Mouse (Mus musculus) MEL (cell line): ENCODE measurements around the gene Arid3b. TPM values are rescaled to one million over a fixed set of nuclear protein-coding genes. Genes with fewer than 3 reads are reported as not detected.

Experiments
- DNase-seq: peaks from one replicate; pipeline ENCODE4 v3.0.0; 2011; ENCODE audit warnings: low read depth, low spot score
- H3K27ac ChIP-seq: 2 replicates; pipeline ENCODE4 v1.5.1; 2012; ENCODE audit warnings: low read depth, mild to moderate bottlenecking, control low read depth, low read length, moderate library complexity; ENCODE audit not compliant: control insufficient read depth
- H3K27me3 ChIP-seq, 2 experiments: fragments of 150-350 bp in 1 of 2; sonication (generic) in 1 of 2; 2 replicates each; pipeline ENCODE4 v1.6.1; 2012; ENCODE audit warnings: low read length in 2 of 2, mild to moderate bottlenecking in 2 of 2, improper control_type of control experiment in 1 of 2, moderate library complexity in 1 of 2; ENCODE audit not compliant: insufficient read depth in 2 of 2, control insufficient read depth in 1 of 2
- H3K36me3 ChIP-seq, 2 experiments: 2 replicates each; pipeline ENCODE4 v1.6.1; 2012 to 2014; ENCODE audit warnings: low read length in 2 of 2, improper control_type of control experiment in 1 of 2, inconsistent platforms in 1 of 2, mild to moderate bottlenecking in 1 of 2; ENCODE audit not compliant: insufficient read depth in 2 of 2, control insufficient read depth in 1 of 2
- H3K4me1 ChIP-seq, 2 experiments: fragments of 150-350 bp in 1 of 2; sonication (generic) in 1 of 2; 2 replicates each; pipeline ENCODE4 v1.6.1; 2012; ENCODE audit warnings: low read length in 2 of 2, improper control_type of control experiment in 1 of 2, mild to moderate bottlenecking in 1 of 2; ENCODE audit not compliant: insufficient read depth in 2 of 2, control insufficient read depth in 1 of 2
- H3K4me3 ChIP-seq, 2 experiments: fragments of 150-350 bp in 1 of 2; sonication (generic) in 1 of 2; 2 replicates each; pipeline ENCODE4 v1.5.1; 2012; ENCODE audit warnings: low read depth in 2 of 2, low read length in 2 of 2, mild to moderate bottlenecking in 2 of 2, moderate library complexity in 2 of 2, control low read depth in 1 of 2, improper control_type of control experiment in 1 of 2; ENCODE audit not compliant: control insufficient read depth in 1 of 2, insufficient read depth in 1 of 2
- H3K79me2 ChIP-seq: 2 replicates; pipeline ENCODE4 v1.6.1; 2012; ENCODE audit warnings: mild to moderate bottlenecking, low read length, moderate library complexity; ENCODE audit not compliant: control insufficient read depth, poor library complexity, insufficient read depth
- H3K9ac ChIP-seq: 2 replicates; pipeline ENCODE4 v1.6.1; 2012; ENCODE audit warnings: low read depth, mild to moderate bottlenecking, control low read depth, low read length, moderate library complexity; ENCODE audit not compliant: control insufficient read depth, poor library complexity, severe bottlenecking
- H3K9me3 ChIP-seq: fragments of 150-350 bp; sonication (generic); replicated peaks from 2 replicates; pipeline ENCODE4 v1.6.1; 2012; ENCODE audit warnings: mild to moderate bottlenecking, low read length, improper control_type of control experiment, moderate library complexity; ENCODE audit not compliant: insufficient read depth
- BHLHE40 ChIP-seq: IDR thresholded peaks from 2 replicates; pipeline ENCODE4 v1.6.1; 2012; ENCODE audit warnings: low read depth, mild to moderate bottlenecking, inconsistent platforms, low read length, improper control_type of control experiment, borderline replicate concordance
- CHD2 ChIP-seq: IDR thresholded peaks from 2 replicates; pipeline ENCODE4 v1.6.1; 2011; ENCODE audit warnings: low read length, improper control_type of control experiment
- E2F4 ChIP-seq: IDR thresholded peaks from 2 replicates; pipeline ENCODE4 v1.6.1; 2011; ENCODE audit warnings: low read depth, low read length, improper control_type of control experiment, borderline replicate concordance
- ELF1 ChIP-seq: IDR thresholded peaks from 2 replicates; pipeline ENCODE4 v1.6.1; 2014; ENCODE audit warnings: low read depth, mild to moderate bottlenecking, inconsistent platforms, low read length, improper control_type of control experiment, moderate library complexity
- GABPA ChIP-seq: IDR thresholded peaks from 2 replicates; pipeline ENCODE4 v1.6.1; 2012; ENCODE audit warnings: low read depth, mild to moderate bottlenecking, inconsistent platforms, low read length, improper control_type of control experiment, moderate library complexity
- GATA1 ChIP-seq: IDR thresholded peaks from 2 replicates; pipeline ENCODE4 v1.6.1; 2011; ENCODE audit warnings: low read depth, low read length, improper control_type of control experiment
- HCFC1 ChIP-seq: IDR thresholded peaks from 2 replicates; pipeline ENCODE4 v1.6.1; 2012; ENCODE audit warnings: low read depth, mild to moderate bottlenecking, inconsistent platforms, low read length, improper control_type of control experiment, moderate library complexity
- JUND ChIP-seq: IDR thresholded peaks from 2 replicates; pipeline ENCODE4 v1.6.1; 2011; ENCODE audit warnings: low read depth, mild to moderate bottlenecking, improper control_type of control experiment, low read length
- MAX ChIP-seq: IDR thresholded peaks from 2 replicates; pipeline ENCODE4 v1.6.1; 2011; ENCODE audit warnings: low read length, improper control_type of control experiment
- MXI1 ChIP-seq: IDR thresholded peaks from 2 replicates; pipeline ENCODE4 v1.6.1; 2011; ENCODE audit warnings: mild to moderate bottlenecking, low read depth, low read length, improper control_type of control experiment
- MYB ChIP-seq: IDR thresholded peaks from 2 replicates; pipeline ENCODE4 v1.6.1; 2011; ENCODE audit warnings: mild to moderate bottlenecking, low read depth, low read length, improper control_type of control experiment
- MYC ChIP-seq: IDR thresholded peaks from 2 replicates; pipeline ENCODE4 v1.6.1; 2011; ENCODE audit warnings: low read depth, mild to moderate bottlenecking, low read length, improper control_type of control experiment, moderate library complexity
- NELFE ChIP-seq: IDR thresholded peaks from 2 replicates; pipeline ENCODE4 v1.6.1; 2011; ENCODE audit warnings: low read depth, low read length, improper control_type of control experiment
- NRF1 ChIP-seq: IDR thresholded peaks from 2 replicates; pipeline ENCODE4 v1.6.1; 2014; ENCODE audit warnings: low read depth, mild to moderate bottlenecking, inconsistent platforms, low read length, improper control_type of control experiment, moderate library complexity; ENCODE audit not compliant: poor library complexity, insufficient read depth, severe bottlenecking
- RAD21 ChIP-seq: IDR thresholded peaks from 2 replicates; pipeline ENCODE4 v1.6.1; 2011; ENCODE audit warnings: mild to moderate bottlenecking, low read depth, low read length, improper control_type of control experiment
- RCOR1 ChIP-seq: IDR thresholded peaks from 2 replicates; pipeline ENCODE4 v1.6.1; 2012; ENCODE audit warnings: low read depth, mild to moderate bottlenecking, inconsistent platforms, low read length, improper control_type of control experiment
- SMC3 ChIP-seq: IDR thresholded peaks from 2 replicates; pipeline ENCODE4 v1.6.1; 2011; ENCODE audit warnings: low read depth, low read length, improper control_type of control experiment
- TAL1 ChIP-seq: IDR thresholded peaks from 2 replicates; pipeline ENCODE4 v1.6.1; 2012; ENCODE audit warnings: mild to moderate bottlenecking, inconsistent platforms, low read length, moderate library complexity, mixed read lengths
- TBP ChIP-seq: IDR thresholded peaks from 2 replicates; pipeline ENCODE4 v1.8.0; 2011; ENCODE audit warnings: low read depth, low read length, improper control_type of control experiment
- TCF12 ChIP-seq: IDR thresholded peaks from 2 replicates; pipeline ENCODE4 v1.6.1; 2014; ENCODE audit warnings: low read depth, mild to moderate bottlenecking, inconsistent platforms, low read length, improper control_type of control experiment, moderate library complexity
- USF2 ChIP-seq, 2 experiments: IDR thresholded peaks; 2 replicates each; pipeline ENCODE4 v1.6.1; 2011 to 2012; ENCODE audit warnings: improper control_type of control experiment in 2 of 2, low read length in 2 of 2, borderline replicate concordance in 1 of 2, inconsistent platforms in 1 of 2, low read depth in 1 of 2, mild to moderate bottlenecking in 1 of 2; ENCODE audit not compliant: insufficient read depth in 1 of 2
- ZC3H11A ChIP-seq: IDR thresholded peaks from 2 replicates; pipeline ENCODE4 v1.6.1; 2012; ENCODE audit warnings: low read depth, mild to moderate bottlenecking, inconsistent platforms, low read length, improper control_type of control experiment
- ZKSCAN1 ChIP-seq: IDR thresholded peaks from 2 replicates; pipeline ENCODE4 v1.6.1; 2012; ENCODE audit warnings: low read depth, mild to moderate bottlenecking, inconsistent platforms, low read length, improper control_type of control experiment, moderate library complexity
- ZMIZ1 ChIP-seq: IDR thresholded peaks from 2 replicates; pipeline ENCODE4 v1.6.1; 2012; ENCODE audit warnings: low read depth, mild to moderate bottlenecking, inconsistent platforms, low read length, improper control_type of control experiment, moderate library complexity
- polyA plus RNA-seq, 2 experiments: library from polyadenylated mRNA; stranded (reverse) in 1 of 2; unstranded in 1 of 2; fragments of >175 nt in 1 of 2; fragments of >200 nt in 1 of 2; gene quantifications; 2 replicates each; pipeline versions ENCODE4 v1.2.1 to v1.2.4; 2012; ENCODE audit warnings: low replicate concordance in 2 of 2, low read depth in 1 of 2; ENCODE audit not compliant: insufficient read length in 2 of 2, insufficient read depth in 1 of 2, missing spikeins in 1 of 2
- total RNA-seq: library from RNA; depleted of rRNA; stranded (reverse); fragments of 300-350 nt; gene quantifications from 2 replicates; pipeline ENCODE4 v1.2.3, GENCODE M21; 2012

The Arid3b gene
- total and polyA plus RNA-seq, 3 experiments, result 2.3 to 7.4 TPM; not detected in 1

- TF ChIP-seq TBP (no peak), JUND (no peak), MYB (no peak), RCOR1 (no peak), MAX (no peak), E2F4 (no peak), NRF1 (no peak), HCFC1 (no peak), RAD21 (no peak), ZMIZ1 (no peak), GATA1 (no peak), TCF12 (no peak), USF2 (IDR thresholded peaks at IDR 0.05; ENCODE audit: borderline replicate concordance in 1 of 2, insufficient read depth in 1 of 2, low read depth in 1 of 2, low read length in 2 of 2) (no peak), ZKSCAN1 (no peak), SMC3 (no peak)
- Histone ChIP-seq H3K79me2 (peaks cover 1% of the 10 kb centered on the region; the same call in 1 of the 2 replicates), H3K9ac (peak overlapping the region; percentile 73), H3K27me3 (no peaks in the 10 kb centered on the region), H3K4me3 (peak overlapping the region; percentile 81 to 82), H3K27ac (no peak overlapping the region), H3K4me1 (peaks cover 17 to 40% of the 10 kb centered on the region in 2 experiments), H3K9me3 (no peaks in the 10 kb centered on the region), H3K36me3 (peaks cover 0 to 49% of the 10 kb centered on the region in 2 experiments; a peak in 2 of 4 replicates)
- peak; percentile 20 for DNase-seq
Measured at GRCm38 (mm10) chr9:57835841-57836514, 615 bp downstream of the Arid3b start.

- H3K79me2 ChIP-seq, result peaks cover 1% of the 10 kb centered on the region; the same call in 1 of the 2 replicates
- peaks cover 0 to 53% of the 10 kb centered on the region in 2 experiments; a peak in 2 of 4 replicates for H3K36me3 ChIP-seq
- no peak for TF ChIP-seq HCFC1
- no peak for TF ChIP-seq JUND
- TF ChIP-seq CHD2, result no peak
- no peak for TF ChIP-seq NELFE
- TF ChIP-seq USF2 (IDR thresholded peaks at IDR 0.05; ENCODE audit: borderline replicate concordance in 1 of 2, insufficient read depth in 1 of 2, low read depth in 1 of 2, low read length in 2 of 2), result no peak
- no peak for TF ChIP-seq MYC
- TF ChIP-seq GATA1, result no peak
- TF ChIP-seq ZC3H11A, result no peak
- no peak for TF ChIP-seq TAL1
- TF ChIP-seq GABPA, result no peak
- TF ChIP-seq MXI1, result no peak
- no peak for TF ChIP-seq NRF1
- no peak for TF ChIP-seq ELF1
- TF ChIP-seq E2F4, result no peak
- no peak for TF ChIP-seq BHLHE40
- TF ChIP-seq TCF12, result no peak
- no peak for TF ChIP-seq ZMIZ1
- no peaks in the 10 kb centered on the region for H3K27me3 ChIP-seq
- no peaks in the 10 kb centered on the region for H3K9me3 ChIP-seq
- peak; percentile 23 for DNase-seq
- no peak overlapping the region for H3K9ac ChIP-seq
- peaks cover 17 to 45% of the 10 kb centered on the region in 2 experiments for H3K4me1 ChIP-seq
- H3K27ac ChIP-seq, result no peak overlapping the region
- H3K4me3 ChIP-seq, result no peak overlapping the region
Measured at GRCm38 (mm10) chr9:57834629-57835417, 1.8 kb downstream of the Arid3b start.
